Mouse (Mus musculus): ENCODE measurements around the gene Slc26a1. TPM values are rescaled to one million over a fixed set of nuclear protein-coding genes. Genes with fewer than 3 reads are reported as not detected.
A peak's percentile ranks its signal among the peaks of the same experiment; 100 is the strongest.

Slc26a1 gene
- polyA plus RNA-seq, 1 experiment from 2014 or later = 0.42 TPM

DNA sequence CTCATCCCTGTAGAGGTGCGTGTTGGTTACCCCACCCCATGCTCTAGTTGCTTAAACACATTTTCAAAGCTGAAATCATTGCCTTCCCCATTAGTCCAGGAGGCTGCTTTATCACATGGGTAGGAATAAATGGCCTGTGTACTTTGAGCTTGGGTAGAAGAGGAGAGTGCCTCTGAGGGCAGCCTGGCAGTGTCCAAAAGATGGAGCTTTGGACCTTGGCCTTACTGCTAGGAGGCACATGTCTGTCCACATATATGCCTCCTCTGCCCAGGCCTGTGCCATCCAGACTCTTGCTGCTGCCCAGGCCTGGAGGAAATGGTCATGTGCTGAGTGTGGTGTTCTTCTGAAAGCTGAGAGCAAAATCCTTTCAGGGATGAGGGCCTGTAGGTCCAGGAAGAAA, 33.0 kb upstream of the Slc26a1 start:
- TF ChIP-seq CTCF (IDR thresholded peaks at IDR 0.05) = no peak
- H3K27me3 ChIP-seq = no peaks in the 10 kb centered on the region
- CTCF ChIA-PET = interaction anchor here (1.4 to 3.6 kb wide), 3 partner anchors 9 to 17 kb away, joined by 4 to 18 read pairs (median 4); no protein-coding TSS in a partner anchor
- ATAC-seq (no peak), DNase-seq (ENCODE audit: low read depth, low spot score) (no peak)
- POLR2A ChIA-PET = interaction anchor here (0.7 to 1.0 kb wide), 2 partner anchors 9 kb away, joined by 3 to 4 read pairs; no protein-coding TSS in a partner anchor
- in situ Hi-C loops (cut with MboI; ENCODE audit: low pct_unique_long_range_greater_than_20kb) = no loop called here

DNA sequence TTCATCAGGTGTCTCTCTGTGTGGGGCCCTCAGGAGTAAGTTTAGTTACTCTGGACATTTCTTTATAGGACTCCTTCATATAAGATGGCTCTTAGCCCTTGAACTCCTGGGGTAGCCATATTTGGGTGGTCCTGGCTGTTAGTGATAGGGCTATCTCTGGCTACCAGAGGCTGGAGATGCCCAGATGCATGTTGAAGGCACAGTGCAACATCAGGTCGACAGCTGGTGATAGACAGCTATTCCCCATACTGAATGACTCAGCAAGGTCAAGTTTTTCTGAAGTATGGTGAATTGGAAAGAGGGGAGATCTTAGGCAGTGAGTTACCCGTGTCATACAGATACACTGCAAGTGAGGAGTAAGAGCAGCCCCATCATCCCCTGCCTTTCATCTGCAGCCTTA, 32.4 kb upstream of the Slc26a1 start:
- ATAC-seq (no peak), DNase-seq (ENCODE audit: low read depth, low spot score) (no peak)
- ChIA-PET CTCF (interaction anchor here (1.4 to 3.6 kb wide), 3 partner anchors 10 to 17 kb away, joined by 4 to 18 read pairs (median 4); no protein-coding TSS in a partner anchor), POLR2A (interaction anchor here (1.0 to 1.1 kb wide), 2 partner anchors 8 to 12 kb away, joined by 3 read pairs; no protein-coding TSS in a partner anchor)
- no peak for TF ChIP-seq CTCF (IDR thresholded peaks at IDR 0.05)
- H3K27me3 ChIP-seq = no peaks in the 10 kb centered on the region
- in situ Hi-C loops (cut with MboI; ENCODE audit: low pct_unique_long_range_greater_than_20kb) = no loop called here

- TF ChIP-seq CTCF (IDR thresholded peaks at IDR 0.05) = no peak
- in situ Hi-C loops (cut with MboI; ENCODE audit: low pct_unique_long_range_greater_than_20kb) = no loop called here
- ATAC-seq (no peak), DNase-seq (ENCODE audit: low read depth, low spot score) (no peak)
- no peaks in the 10 kb centered on the region for H3K27me3 ChIP-seq
- ChIA-PET POLR2A (no interaction called here), CTCF (interaction anchor here (0.6 kb wide), 1 partner anchor 13 kb away, joined by 3 read pairs; no protein-coding TSS in a partner anchor)
These were observed 28.6 kb upstream of the Slc26a1 start for GRCm38 (mm10) chr5:108703754-108704626.

DNA sequence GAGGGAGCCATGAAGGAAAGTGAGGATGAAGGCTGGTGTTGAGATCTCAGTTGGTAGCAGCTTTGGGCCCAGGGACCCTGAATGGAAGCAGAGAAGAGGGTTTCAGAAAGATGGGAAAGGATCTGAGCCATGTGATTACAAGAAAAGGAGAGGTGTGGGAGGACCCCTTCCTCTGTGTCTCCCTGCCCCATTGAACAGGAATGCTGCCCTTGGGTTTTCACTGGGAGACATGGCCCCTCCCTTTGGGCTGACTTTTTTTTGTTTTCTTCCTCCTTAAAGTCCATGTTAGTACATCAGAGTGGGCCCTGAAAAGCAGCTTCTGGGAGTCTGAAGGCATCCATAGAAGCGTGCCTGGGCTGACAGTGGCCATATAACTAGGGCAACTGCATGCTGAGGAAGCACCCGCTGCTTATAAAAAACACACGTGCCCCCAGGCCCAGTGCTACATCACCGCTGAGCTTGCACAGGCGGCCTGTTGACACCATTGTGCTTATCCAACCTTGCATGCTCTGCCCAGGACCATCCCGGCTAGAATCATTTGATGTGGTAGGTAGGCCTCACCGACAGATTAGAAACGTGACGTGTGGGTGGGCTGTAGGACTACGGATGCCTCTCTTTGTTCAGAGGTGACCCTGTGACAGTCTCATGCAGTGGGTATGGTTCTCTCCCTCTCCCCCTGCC, 26.1 kb upstream of the Slc26a1 start:
- ATAC-seq = no peak
- ChIA-PET POLR2A (interaction anchor here (1.4 kb wide), 1 partner anchor 9 kb away, joined by 3 read pairs; the partner anchor contains the start of gene Fgfrl1), CTCF (no interaction called here)
- DNase-seq (ENCODE audit: low read depth, low spot score) = no peak
- in situ Hi-C loops (cut with MboI; ENCODE audit: low pct_unique_long_range_greater_than_20kb) = no loop called here
- TF ChIP-seq CTCF (IDR thresholded peaks at IDR 0.05) = no peak
- no peaks in the 10 kb centered on the region for H3K27me3 ChIP-seq

DNA sequence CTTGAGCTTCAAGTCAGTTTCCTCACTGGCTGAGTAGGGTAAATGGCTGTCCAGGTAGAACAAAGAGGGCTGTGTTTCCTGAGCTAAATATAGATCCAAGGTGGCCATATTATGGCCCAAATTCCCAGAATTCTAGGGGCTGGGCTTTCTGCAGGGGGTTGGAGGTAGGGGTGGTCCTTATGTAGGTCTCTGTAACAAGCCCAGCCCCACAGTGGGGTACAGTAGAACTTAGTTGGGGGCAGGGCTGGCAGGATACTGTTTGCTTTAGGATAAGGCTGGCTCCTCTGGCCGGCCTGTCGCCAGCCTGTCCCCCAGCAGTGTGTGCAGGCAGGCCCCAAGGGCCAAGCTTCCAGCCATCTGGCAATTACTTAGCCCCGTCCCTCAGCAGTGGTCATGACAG, 25.0 kb upstream of the Slc26a1 start:
- DNase-seq (ENCODE audit: low read depth, low spot score) = no peak
- in situ Hi-C loops (cut with MboI; ENCODE audit: low pct_unique_long_range_greater_than_20kb) = no loop called here
- no peak for ATAC-seq
- H3K27me3 ChIP-seq = no peaks in the 10 kb centered on the region
- ChIA-PET POLR2A (interaction anchor here (0.9 kb wide), 1 partner anchor 8 kb away, joined by 3 read pairs; no protein-coding TSS in a partner anchor), CTCF (interaction anchor here (1.1 to 1.2 kb wide), 2 partner anchors 15 to 26 kb away, joined by 3 read pairs; no protein-coding TSS in a partner anchor)
- no peak for TF ChIP-seq CTCF (IDR thresholded peaks at IDR 0.05)

- ChIA-PET CTCF (interaction anchor here (4.0 kb wide), 1 partner anchor 11 kb away, joined by 18 read pairs; no protein-coding TSS in a partner anchor), POLR2A (no interaction called here)
- ATAC-seq (no peak), DNase-seq (ENCODE audit: low read depth, low spot score) (no peak)
- TF ChIP-seq CTCF (IDR thresholded peaks at IDR 0.05) = no peak
- in situ Hi-C loops (cut with MboI; ENCODE audit: low pct_unique_long_range_greater_than_20kb) = no loop called here
- no peaks in the 10 kb centered on the region for H3K27me3 ChIP-seq
These were observed 22.0 kb upstream of the Slc26a1 start for GRCm38 (mm10) chr5:108697341-108697753.

- no peaks in the 10 kb centered on the region for H3K27me3 ChIP-seq
- TF ChIP-seq CTCF (IDR thresholded peaks at IDR 0.05) = no peak
- in situ Hi-C loops (cut with MboI; ENCODE audit: low pct_unique_long_range_greater_than_20kb) = no loop called here
These were observed 21.2 kb upstream of the Slc26a1 start for GRCm38 (mm10) chr5:108696542-108696941.

DNA sequence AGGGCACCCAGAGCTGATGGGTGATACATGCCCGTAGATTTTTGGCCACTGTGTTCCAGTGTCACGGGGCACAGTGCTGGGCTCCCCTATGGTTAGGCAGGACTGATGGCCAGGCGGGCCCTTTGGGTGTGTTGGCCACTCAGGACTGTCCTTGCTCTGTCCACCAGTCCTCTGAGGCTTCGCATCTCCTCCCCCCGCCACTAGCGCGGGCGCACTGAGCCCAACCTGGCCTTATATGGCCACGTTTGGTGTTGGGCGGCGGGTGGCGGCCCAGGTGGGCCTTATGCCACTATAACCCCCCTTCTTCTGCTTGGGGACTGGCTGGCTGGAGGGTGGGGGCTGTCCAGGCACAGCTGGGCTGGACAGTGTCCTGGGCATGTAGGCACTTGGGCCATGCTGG, 20.5 kb upstream of the Slc26a1 start:
- TF ChIP-seq CTCF (IDR thresholded peaks at IDR 0.05) = no peak
- CTCF ChIA-PET = interaction anchor here (1.4 kb wide), 1 partner anchor 48 kb away, joined by 3 read pairs; no protein-coding TSS in a partner anchor
- DNase-seq (ENCODE audit: low read depth, low spot score) (no peak), ATAC-seq (no peak)
- POLR2A ChIA-PET = interaction anchor here (0.8 to 0.9 kb wide), 2 partner anchors 11 to 37 kb away, joined by 3 to 6 read pairs; no protein-coding TSS in a partner anchor
- in situ Hi-C loops (cut with MboI; ENCODE audit: low pct_unique_long_range_greater_than_20kb) = no loop called here
- H3K27me3 ChIP-seq = no peaks in the 10 kb centered on the region

More at GRCm38 (mm10) chr5:108696542-108696941, 21.2 kb upstream of the Slc26a1 start:
- ChIA-PET POLR2A (interaction anchor here (0.8 kb wide), 1 partner anchor 37 kb away, joined by 6 read pairs; no protein-coding TSS in a partner anchor), CTCF (interaction anchor here (1.4 to 4.0 kb wide), 2 partner anchors 11 to 48 kb away, joined by 3 to 18 read pairs; no protein-coding TSS in a partner anchor)
- ATAC-seq = no peak
- DNase-seq (ENCODE audit: low read depth, low spot score) = no peak

- ChIA-PET POLR2A (interaction anchor here (0.7 to 1.6 kb wide), 3 partner anchors 24 to 32 kb away, joined by 3 to 5 read pairs (median 3); no protein-coding TSS in a partner anchor), CTCF (interaction anchor here (1.3 to 4.6 kb wide), 3 partner anchors 24 to 32 kb away, joined by 4 to 30 read pairs (median 5); no protein-coding TSS in a partner anchor)
- no peaks in the 10 kb centered on the region for H3K27me3 ChIP-seq
- DNase-seq (ENCODE audit: low read depth, low spot score) = no peak
- in situ Hi-C loops (cut with MboI; ENCODE audit: low pct_unique_long_range_greater_than_20kb) = no loop called here
- no peak for TF ChIP-seq CTCF (IDR thresholded peaks at IDR 0.05)
- peak; percentile 40 for ATAC-seq
These were observed 19.2 kb upstream of the Slc26a1 start for GRCm38 (mm10) chr5:108694352-108695261.

All from Patski (cell line).